Mouse (Mus musculus) urinary bladder, postnatal 25 days (tissue): ENCODE measurements around the gene Efna1.

Experiments used
- DNase-seq: peaks from one replicate; pipeline ENCODE4 v3.0.0; 2022; ENCODE audit warnings: low spot score

The Efna1 gene

GRCm38 (mm10) chr3:89244158-89244981, 36.6 kb downstream of the Efna1 start:
- no peak for DNase-seq

GRCm38 (mm10) chr3:89243609-89244008, 37.3 kb downstream of the Efna1 start:
- no peak for DNase-seq

- peak; percentile 59 for DNase-seq
Measured at GRCm38 (mm10) chr3:89242331-89242895, 38.5 kb downstream of the Efna1 start.

GRCm38 (mm10) chr3:89238494-89238893, 42.4 kb downstream of the Efna1 start:
- no peak for DNase-seq

GRCm38 (mm10) chr3:89237682-89238081, 43.3 kb downstream of the Efna1 start:
- DNase-seq = no peak

GRCm38 (mm10) chr3:89236516-89236915, 44.4 kb downstream of the Efna1 start:
- DNase-seq = no peak

DNA sequence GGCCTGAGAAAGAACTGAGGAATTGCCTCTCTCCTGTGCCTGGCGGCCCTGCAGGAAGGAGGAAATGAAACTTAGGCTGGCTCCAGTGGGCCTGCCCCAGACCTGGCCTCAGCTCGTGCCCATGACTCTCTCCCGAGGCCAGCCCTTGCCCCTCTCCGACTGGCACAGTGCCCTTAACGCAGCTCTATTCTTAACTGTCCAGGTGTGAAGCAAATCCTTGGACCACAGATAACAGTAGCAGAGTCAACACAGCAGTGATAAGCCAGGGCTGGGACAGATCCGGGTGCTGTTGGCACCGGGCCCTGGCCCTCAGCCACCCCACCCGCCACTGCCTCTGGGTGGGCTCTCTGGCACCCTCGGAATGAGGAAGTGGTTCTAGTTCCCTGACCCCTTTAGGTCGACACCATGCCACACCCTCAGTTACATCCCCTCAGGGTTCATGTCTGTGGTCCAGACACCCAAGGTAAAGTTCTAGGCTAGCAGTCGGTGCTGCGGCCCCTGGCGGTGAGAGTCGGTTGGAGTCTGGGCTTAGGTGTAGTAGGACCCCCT, 47.3 kb downstream of the Efna1 start:
- DNase-seq = no peak

GRCm38 (mm10) chr3:89232614-89233013, 48.3 kb downstream of the Efna1 start:
- DNase-seq = no peak

DNA sequence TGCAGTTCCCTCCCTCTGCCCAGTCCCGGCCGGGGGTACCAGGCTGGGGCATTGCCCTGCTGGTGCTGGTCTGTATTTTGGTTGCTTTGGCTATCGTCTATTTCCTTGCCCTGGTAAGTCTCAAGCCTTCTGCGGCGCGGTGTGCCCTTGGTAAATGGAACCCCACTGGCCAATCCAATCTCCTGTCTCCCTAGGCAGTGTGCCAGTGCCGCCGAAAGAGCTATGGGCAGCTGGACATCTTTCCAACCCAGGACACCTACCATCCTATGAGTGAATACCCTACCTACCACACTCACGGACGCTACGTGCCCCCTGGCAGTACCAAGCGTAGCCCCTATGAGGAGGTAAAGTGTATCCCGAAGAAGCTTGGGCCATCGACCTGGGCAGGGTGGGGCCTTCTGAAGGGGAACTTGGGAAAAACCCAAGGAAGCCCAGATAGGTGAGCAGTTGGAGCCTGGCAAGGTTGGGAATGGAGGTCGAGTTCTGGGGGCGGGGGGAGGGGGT, 49.1 kb downstream of the Efna1 start:
- DNase-seq = no peak

- no peak for DNase-seq
Measured at GRCm38 (mm10) chr3:89231345-89231744, 49.6 kb downstream of the Efna1 start.

DNA sequence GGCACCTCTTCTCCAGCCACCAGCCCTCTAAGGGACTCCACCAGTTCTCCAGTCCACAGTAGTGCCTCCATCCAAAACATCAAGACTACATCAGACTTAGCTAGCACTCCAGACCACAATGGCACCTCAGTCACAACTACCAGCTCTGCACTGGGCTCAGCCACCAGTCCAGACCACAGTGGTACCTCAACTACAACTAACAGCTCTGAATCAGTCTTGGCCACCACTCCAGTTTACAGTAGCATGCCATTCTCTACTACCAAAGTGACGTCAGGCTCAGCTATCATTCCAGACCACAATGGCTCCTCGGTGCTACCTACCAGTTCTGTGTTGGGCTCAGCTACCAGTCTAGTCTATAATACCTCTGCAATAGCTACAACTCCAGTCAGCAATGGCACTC, 50.4 kb downstream of the Efna1 start:
- DNase-seq = no peak

GRCm38 (mm10) chr3:89229276-89229675, 51.7 kb downstream of the Efna1 start:
- DNase-seq = no peak

DNA sequence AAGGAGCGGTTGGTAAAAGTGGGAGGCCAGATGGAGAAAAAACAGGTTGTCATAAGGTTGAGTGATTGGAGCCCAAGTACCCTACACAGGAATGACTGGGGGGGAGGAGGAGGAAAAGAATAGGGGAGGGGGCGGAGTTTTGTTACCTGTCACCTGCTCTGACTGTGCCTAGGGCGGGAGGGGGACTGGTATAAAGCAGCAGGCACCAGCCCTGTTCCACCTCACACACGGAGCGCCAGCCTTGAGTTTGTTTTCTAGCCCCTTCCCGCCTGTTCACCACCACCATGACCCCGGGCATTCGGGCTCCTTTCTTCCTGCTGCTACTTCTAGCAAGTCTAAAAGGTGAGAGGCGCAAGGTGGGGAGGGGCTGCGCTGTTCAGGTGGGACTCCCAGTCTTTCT, 52.1 kb downstream of the Efna1 start, which contains the start of gene Muc1:
Muc1 (plus strand) TSS at position 222 of the 400 bp plus-strand sequence.
- no peak for DNase-seq

DNA sequence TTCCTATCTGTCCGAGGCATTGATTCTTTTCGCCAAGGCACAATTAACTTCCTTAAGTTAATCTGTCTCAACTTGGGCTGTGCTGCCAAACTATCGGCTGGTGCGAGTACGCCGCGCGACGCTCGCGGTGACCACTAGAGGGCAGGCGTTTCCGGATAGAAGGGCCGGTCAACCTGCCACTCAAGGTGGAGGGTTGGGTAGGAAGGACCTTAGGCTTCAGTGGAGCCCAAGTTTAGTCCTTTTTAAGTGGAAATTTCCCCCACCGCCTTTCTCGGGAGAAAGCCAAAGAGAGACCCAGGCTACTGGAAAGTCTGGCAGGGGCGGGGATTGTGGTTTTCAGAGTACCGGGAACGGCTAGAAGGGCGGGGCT, 52.8 kb downstream of the Efna1 start:
- peak; percentile 92 for DNase-seq

GRCm38 (mm10) chr3:89227307-89228179, 53.4 kb downstream of the Efna1 start:
- peak; percentile 89 for DNase-seq

DNA sequence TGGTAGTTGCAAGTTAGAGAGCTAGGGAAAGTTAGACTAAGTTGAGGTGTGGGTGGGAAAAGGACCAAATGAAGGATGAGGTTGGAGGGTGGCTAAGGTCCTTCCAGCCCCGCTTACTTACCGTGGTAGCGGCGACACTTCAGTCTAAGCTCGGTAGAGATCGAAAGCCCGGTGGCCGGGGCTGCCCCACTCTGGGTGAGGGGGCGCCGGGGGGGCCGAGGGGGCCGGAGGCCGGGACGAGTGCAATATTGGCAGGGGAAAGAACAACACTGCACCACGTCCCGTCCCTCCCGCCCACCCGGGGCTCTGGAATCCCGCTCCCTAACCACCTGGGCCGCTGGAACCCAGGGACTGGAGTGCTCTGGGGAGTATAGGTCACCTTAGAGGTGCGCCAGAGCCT, 54.0 kb downstream of the Efna1 start, which contains the start of gene Mtx1:
Mtx1 (minus strand) TSS at position 189 of the 400 bp plus-strand sequence.
- DNase-seq = no peak

GRCm38 (mm10) chr3:89226361-89226760, 54.6 kb downstream of the Efna1 start:
- DNase-seq = no peak

DNA sequence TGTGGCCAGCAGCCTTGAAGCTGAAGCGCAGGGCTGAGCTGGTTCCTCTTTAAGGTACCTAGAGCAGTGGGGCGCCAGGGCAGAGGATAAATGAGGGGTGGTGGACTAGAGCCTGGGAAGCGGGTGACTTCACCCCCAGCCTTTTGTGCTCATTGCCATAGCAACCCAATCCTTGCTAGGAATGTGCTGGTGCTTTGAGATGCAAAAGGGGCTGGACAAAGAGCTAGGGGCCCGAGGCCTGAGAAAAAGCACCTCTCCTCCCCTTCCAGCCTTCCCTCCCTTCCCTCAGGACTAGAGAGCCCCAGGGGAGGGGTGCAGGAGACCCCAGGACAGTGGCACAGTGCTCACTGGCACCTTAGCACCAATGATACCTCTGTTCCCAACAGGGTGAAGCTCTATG, 55.0 kb downstream of the Efna1 start:
- DNase-seq = no peak

GRCm38 (mm10) chr3:89225321-89225815, 55.6 kb downstream of the Efna1 start:
- DNase-seq = no peak

GRCm38 (mm10) chr3:89224796-89225195, 56.1 kb downstream of the Efna1 start:
- no peak for DNase-seq
